Mouse (Mus musculus) hindbrain, postnatal 0 days (tissue): ENCODE measurements around the gene Acvr1. TPM values are rescaled to one million over a fixed set of nuclear protein-coding genes. Genes with fewer than 3 reads are reported as not detected.

Experiments used
- ATAC-seq: fragments of 200-750 bp; cut with Nextera tagmentation; 2 replicates; pipeline ENCODE4 v1.8.0; 2017; ENCODE audit warnings: mild to moderate bottlenecking, moderate TSS enrichment, moderate library complexity
- DNase-seq: peaks from one replicate; pipeline ENCODE4 v3.0.0-alpha.2; 2015; ENCODE audit warnings: low spot score
- H3K27ac ChIP-seq: fragments of 300-500 bp; sonication (generic); 2 replicates; pipeline ENCODE4 v1.5.1; 2014; ENCODE audit warnings: mild to moderate bottlenecking
- H3K27me3 ChIP-seq: fragments of 300-500 bp; sonication (generic); 2 replicates; pipeline ENCODE4 v1.6.1; 2014; ENCODE audit warnings: low read length, mixed read lengths; ENCODE audit not compliant: insufficient read depth
- H3K36me3 ChIP-seq: fragments of 300-500 bp; sonication (generic); 2 replicates; pipeline ENCODE4 v1.6.1; 2014; ENCODE audit warnings: low read length, mixed read lengths; ENCODE audit not compliant: insufficient read depth
- H3K4me1 ChIP-seq: fragments of 300-500 bp; sonication (generic); 2 replicates; pipeline ENCODE4 v1.6.1; 2014; ENCODE audit warnings: antibody characterized with exemption, low read length, mixed read lengths; ENCODE audit not compliant: insufficient read depth
- H3K4me2 ChIP-seq: fragments of 300-500 bp; sonication (generic); 2 replicates; pipeline ENCODE4 v1.6.1; 2014; ENCODE audit warnings: low read depth, mild to moderate bottlenecking, low read length, moderate library complexity, mixed read lengths
- H3K4me3 ChIP-seq: fragments of 300-500 bp; sonication (generic); 2 replicates; pipeline ENCODE4 v1.5.1; 2014; ENCODE audit warnings: low read length
- H3K9ac ChIP-seq: fragments of 300-500 bp; sonication (generic); replicated peaks from 2 replicates; pipeline ENCODE4 v1.6.1; 2014; ENCODE audit warnings: mild to moderate bottlenecking, low read length, moderate library complexity, mixed read lengths
- H3K9me3 ChIP-seq: fragments of 300-500 bp; sonication (generic); 2 replicates; pipeline ENCODE4 v1.6.1; 2016; ENCODE audit warnings: low read length, mixed read lengths
- CTCF ChIP-seq: IDR thresholded peaks from 2 replicates; pipeline ENCODE4 v1.5.1; 2016; ENCODE audit warnings: antibody characterized with exemption, control low read depth, low read depth
- WGBS: fragments of 180-500 bp; shearing (Covaris S2); extraction: QIAGEN DNeasy Blood & Tissue Kit; methylation state at CpG from one replicate; pipeline ENCODE4 v1.1.7; 2014; 5-methylcytosine and 5-hydroxymethylcytosine counted together
- polyA plus RNA-seq: library from polyadenylated mRNA; unstranded; fragments of >200 nt; fragmentation: Nextera tagmentation; extraction: Ambion mirVana; gene quantifications from 2 replicates; pipeline ENCODE4 v1.2.1, GENCODE M21; 2015
- total RNA-seq: library from RNA; depleted of rRNA; stranded (reverse); fragments of >200 nt; gene quantifications from 2 replicates; pipeline ENCODE4 v1.2.3, GENCODE M21; 2014

Acvr1 gene
- total and polyA plus RNA-seq, 2 experiments from 2014 or later: 4.9 to 12.5 TPM

GRCm38 (mm10) chr2:58574167-58574566, 7.2 kb upstream of the Acvr1 start:
- DNase-seq: no peak
- H3K9ac ChIP-seq: no peak overlapping the region
- no peaks in the 10 kb centered on the region for H3K9me3 ChIP-seq
- no peak for ATAC-seq
- no peak overlapping the region for H3K4me3 ChIP-seq
- WGBS: 84% methylated on average over 2 of the region's 2 CpGs
- no peak overlapping the region for H3K4me2 ChIP-seq
- H3K27ac ChIP-seq: no peak overlapping the region
- no peak for TF ChIP-seq CTCF
- no peaks in the 10 kb centered on the region for H3K27me3 ChIP-seq
- no peaks in the 10 kb centered on the region for H3K36me3 ChIP-seq
- H3K4me1 ChIP-seq: 0 out of 2 replicates have a peak, but pooled peaks cover 2% of the 10 kb centered on the region

DNA sequence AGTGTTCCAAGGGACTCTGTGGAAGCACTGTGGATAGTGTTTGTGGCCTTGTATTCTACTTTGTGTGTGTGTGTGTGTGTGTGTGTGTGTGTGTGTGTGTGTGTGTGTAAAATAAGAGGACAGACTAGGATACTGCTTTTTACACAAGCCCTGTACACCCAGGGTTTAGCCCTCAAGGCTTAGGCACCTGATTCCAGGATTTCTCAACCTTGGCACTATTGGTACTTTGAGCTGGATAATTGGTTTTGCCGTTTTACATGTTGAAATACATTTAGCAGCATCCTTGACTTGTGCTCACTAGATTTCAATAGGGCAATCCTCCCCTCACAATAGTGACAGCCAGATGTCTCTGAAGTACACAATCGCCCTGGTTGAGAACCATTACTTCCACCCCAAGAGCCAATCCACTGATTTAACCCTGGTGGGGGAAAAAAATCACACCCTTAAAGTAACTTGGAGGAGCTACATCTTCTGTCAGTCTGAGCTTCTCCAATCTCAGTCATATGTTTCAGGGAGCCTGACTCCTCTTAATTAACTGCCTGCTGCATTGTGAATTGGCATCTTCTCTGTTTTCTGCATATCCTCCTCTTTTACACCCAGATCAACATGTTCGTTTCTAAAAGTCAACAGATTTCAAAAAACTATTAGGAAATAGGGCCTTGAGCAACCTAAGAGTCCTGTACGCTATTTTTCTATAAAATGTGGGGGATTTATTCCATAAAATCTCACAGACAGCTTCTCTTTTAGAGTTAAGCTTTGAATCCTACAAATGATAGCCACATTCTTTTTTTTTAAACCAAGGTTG, 2.1 kb upstream of the Acvr1 start:
- peak overlapping the region; percentile 99 for H3K27ac ChIP-seq
- peak overlapping the region; percentile 13; the same call in 1 of the 2 replicates for H3K9ac ChIP-seq
- H3K4me1 ChIP-seq: peaks cover 19% of the 10 kb centered on the region
- ATAC-seq (no peak), DNase-seq (no peak)
- 58% methylated on average over 4 of the region's 4 CpGs for WGBS
- no peaks in the 10 kb centered on the region for H3K9me3 ChIP-seq
- H3K4me2 ChIP-seq: peak overlapping the region; percentile 72
- H3K27me3 ChIP-seq: no peaks in the 10 kb centered on the region
- no peak for TF ChIP-seq CTCF
- peak overlapping the region; percentile 93 for H3K4me3 ChIP-seq
- H3K36me3 ChIP-seq: no peaks in the 10 kb centered on the region

- peak; percentile 27 for DNase-seq
- no peaks in the 10 kb centered on the region for H3K9me3 ChIP-seq
- TF ChIP-seq CTCF: no peak
- no peaks in the 10 kb centered on the region for H3K27me3 ChIP-seq
- no peaks in the 10 kb centered on the region for H3K36me3 ChIP-seq
- H3K4me2 ChIP-seq: peak overlapping the region; percentile 72
- peak overlapping the region; percentile 93 for H3K4me3 ChIP-seq
- ATAC-seq: peak; percentile 6; the same call in 1 of the 2 replicates
- 8% methylated on average over 12 of the region's 12 CpGs for WGBS
- H3K4me1 ChIP-seq: peaks cover 19% of the 10 kb centered on the region
- H3K27ac ChIP-seq: peak overlapping the region; percentile 99
- H3K9ac ChIP-seq: peak overlapping the region; percentile 92
Measured at GRCm38 (mm10) chr2:58567866-58568719, 1.1 kb upstream of the Acvr1 start.

GRCm38 (mm10) chr2:58566410-58567065, 419 bp downstream of the Acvr1 start:
- Histone ChIP-seq H3K4me1 (peaks cover 19% of the 10 kb centered on the region), H3K27ac (peak overlapping the region; percentile 99), H3K9ac (peak overlapping the region; percentile 92), H3K9me3 (no peaks in the 10 kb centered on the region), H3K36me3 (no peaks in the 10 kb centered on the region), H3K4me2 (peak overlapping the region; percentile 72), H3K27me3 (no peaks in the 10 kb centered on the region), H3K4me3 (peak overlapping the region; percentile 93)
- WGBS: under 1% methylated on average over 65 of the region's 78 CpGs
- peak; percentile 63 for ATAC-seq
- peak; percentile 63 for DNase-seq
- TF ChIP-seq CTCF: no peak; the same call in 1 of the 2 replicates

GRCm38 (mm10) chr2:58566049-58566409, 928 bp downstream of the Acvr1 start:
- no peaks in the 10 kb centered on the region for H3K9me3 ChIP-seq
- H3K27ac ChIP-seq: peak overlapping the region; percentile 99
- ATAC-seq (no peak; the same call in 1 of the 2 replicates), DNase-seq (no peak)
- no peaks in the 10 kb centered on the region for H3K27me3 ChIP-seq
- peak overlapping the region; percentile 93 for H3K4me3 ChIP-seq
- H3K9ac ChIP-seq: peak overlapping the region; percentile 92
- TF ChIP-seq CTCF: no peak
- H3K36me3 ChIP-seq: no peaks in the 10 kb centered on the region
- peak overlapping the region; percentile 72 for H3K4me2 ChIP-seq
- H3K4me1 ChIP-seq: peaks cover 19% of the 10 kb centered on the region
- under 1% methylated on average over 6 of the region's 6 CpGs for WGBS

DNA sequence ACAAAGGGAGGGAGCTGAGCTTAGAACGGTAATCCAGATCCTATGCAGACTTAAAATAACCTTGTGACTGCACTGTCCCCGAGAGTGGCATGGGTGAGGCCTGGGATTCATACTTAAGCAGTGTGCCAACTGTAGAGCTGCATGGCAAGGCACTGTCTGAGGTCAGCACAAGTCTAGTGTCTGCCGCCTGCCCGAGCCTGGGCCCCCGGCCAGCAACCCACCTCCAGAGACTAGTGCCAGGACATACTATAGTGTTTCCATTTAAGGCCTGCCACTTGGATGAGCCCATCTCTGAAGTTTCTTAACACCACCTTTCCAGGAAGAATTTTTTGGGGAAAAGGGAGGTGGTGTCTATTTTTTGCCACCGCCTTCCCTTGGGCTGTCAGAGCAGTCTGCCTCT, 1.7 kb downstream of the Acvr1 start:
- Histone ChIP-seq H3K27me3 (no peaks in the 10 kb centered on the region), H3K4me3 (peak overlapping the region; percentile 93), H3K9me3 (no peaks in the 10 kb centered on the region), H3K9ac (peak overlapping the region; percentile 40), H3K4me1 (peaks cover 19% of the 10 kb centered on the region), H3K27ac (no peak overlapping the region), H3K36me3 (no peaks in the 10 kb centered on the region), H3K4me2 (peak overlapping the region; percentile 72)
- TF ChIP-seq CTCF: no peak
- DNase-seq (no peak), ATAC-seq (no peak)
- 31% methylated on average over 6 of the region's 6 CpGs for WGBS
